Mouse (Mus musculus): Measurements from ENCODE around the gene Slc12a5. TPM values are rescaled to one million over a fixed set of nuclear protein-coding genes. Genes with fewer than 3 reads are reported as not detected.
A peak's percentile ranks its signal among the peaks of the same experiment; 100 is the strongest.

Gene Slc12a5
- polyA plus RNA-seq, 1 experiment from 2014 or later = 6.0 TPM

- no peak overlapping the region for H3K27ac ChIP-seq (ENCODE audit: low read depth, low read length)
- ATAC-seq (ENCODE audit: insufficient read depth, low FRiP score, low TSS enrichment) (no peak), DNase-seq (ENCODE audit: low spot score) (no peak)
- no peak overlapping the region for H3K4me3 ChIP-seq (ENCODE audit: low read depth, low read length)
- H3K4me2 ChIP-seq (ENCODE audit: low read depth) = no peak overlapping the region
- no peak overlapping the region for H3K9ac ChIP-seq (ENCODE audit: low read length)
- peaks cover 63% of the 10 kb centered on the region for H3K27me3 ChIP-seq (ENCODE audit: control insufficient read depth, insufficient read depth, low read length)
- WGBS = 12% methylated on average over 6 of the region's 6 CpGs
- peaks cover 12% of the 10 kb centered on the region; the same call in 1 of the 2 replicates for H3K4me1 ChIP-seq (ENCODE audit: control insufficient read depth, insufficient read depth, low read length)
- no peaks in the 10 kb centered on the region for H3K36me3 ChIP-seq (ENCODE audit: control insufficient read depth, insufficient read depth, low read length)
- no peaks in the 10 kb centered on the region for H3K9me3 ChIP-seq (ENCODE audit: control insufficient read depth, low read length)
Observed at GRCm38 (mm10) chr2:164967193-164967592, 6.6 kb downstream of the Slc12a5 start.

GRCm38 (mm10) chr2:164967761-164968440 lies 7.3 kb downstream of the Slc12a5 start:
- DNase-seq (ENCODE audit: low spot score) (peak; percentile 56), ATAC-seq (ENCODE audit: insufficient read depth, low FRiP score, low TSS enrichment) (no peak)
- Histone ChIP-seq H3K4me1 (ENCODE audit: control insufficient read depth, insufficient read depth, low read length) (peaks cover 12% of the 10 kb centered on the region; the same call in 1 of the 2 replicates), H3K36me3 (ENCODE audit: control insufficient read depth, insufficient read depth, low read length) (no peaks in the 10 kb centered on the region), H3K9ac (ENCODE audit: low read length) (peak overlapping the region; percentile 42), H3K9me3 (ENCODE audit: control insufficient read depth, low read length) (no peaks in the 10 kb centered on the region), H3K27me3 (ENCODE audit: control insufficient read depth, insufficient read depth, low read length) (peaks cover 65% of the 10 kb centered on the region), H3K4me2 (ENCODE audit: low read depth) (peak overlapping the region; percentile 56), H3K27ac (ENCODE audit: low read depth, low read length) (0 out of 2 replicates have a peak overlapping the region, but pooled peaks have one; percentile 7), H3K4me3 (ENCODE audit: low read depth, low read length) (peak overlapping the region; percentile 35)
- WGBS = 1% methylated on average over 64 of the region's 65 CpGs

- 0 out of 2 replicates have a peak overlapping the region, but pooled peaks have one; percentile 7 for H3K27ac ChIP-seq (ENCODE audit: low read depth, low read length)
- H3K4me1 ChIP-seq (ENCODE audit: control insufficient read depth, insufficient read depth, low read length) = peaks cover 12% of the 10 kb centered on the region; the same call in 1 of the 2 replicates
- peak overlapping the region; percentile 35 for H3K4me3 ChIP-seq (ENCODE audit: low read depth, low read length)
- peak overlapping the region; percentile 42 for H3K9ac ChIP-seq (ENCODE audit: low read length)
- WGBS = under 1% methylated on average over 24 of the region's 29 CpGs
- no peak for ATAC-seq (ENCODE audit: insufficient read depth, low FRiP score, low TSS enrichment)
- H3K9me3 ChIP-seq (ENCODE audit: control insufficient read depth, low read length) = no peaks in the 10 kb centered on the region
- H3K36me3 ChIP-seq (ENCODE audit: control insufficient read depth, insufficient read depth, low read length) = no peaks in the 10 kb centered on the region
- peak overlapping the region; percentile 56 for H3K4me2 ChIP-seq (ENCODE audit: low read depth)
- DNase-seq (ENCODE audit: low spot score) = peak; percentile 85
- peaks cover 65% of the 10 kb centered on the region for H3K27me3 ChIP-seq (ENCODE audit: control insufficient read depth, insufficient read depth, low read length)
Observed at GRCm38 (mm10) chr2:164968451-164968851, 7.8 kb downstream of the Slc12a5 start.

GRCm38 (mm10) chr2:164969348-164969781 lies 8.8 kb downstream of the Slc12a5 start:
- Histone ChIP-seq H3K27ac (ENCODE audit: low read depth, low read length) (peak overlapping the region; percentile 58), H3K4me2 (ENCODE audit: low read depth) (peak overlapping the region; percentile 56), H3K27me3 (ENCODE audit: control insufficient read depth, insufficient read depth, low read length) (peaks cover 63% of the 10 kb centered on the region), H3K4me1 (ENCODE audit: control insufficient read depth, insufficient read depth, low read length) (peaks cover 12% of the 10 kb centered on the region; the same call in 1 of the 2 replicates), H3K36me3 (ENCODE audit: control insufficient read depth, insufficient read depth, low read length) (no peaks in the 10 kb centered on the region), H3K4me3 (ENCODE audit: low read depth, low read length) (peak overlapping the region; percentile 35), H3K9ac (ENCODE audit: low read length) (peak overlapping the region; percentile 35), H3K9me3 (ENCODE audit: control insufficient read depth, low read length) (no peaks in the 10 kb centered on the region)
- no peak for ATAC-seq (ENCODE audit: insufficient read depth, low FRiP score, low TSS enrichment)
- WGBS = 2% methylated on average over 21 of the region's 21 CpGs
- DNase-seq (ENCODE audit: low spot score) = no peak

- under 1% methylated on average over 42 of the region's 42 CpGs for WGBS
- H3K27me3 ChIP-seq (ENCODE audit: control insufficient read depth, insufficient read depth, low read length) = peaks cover 59% of the 10 kb centered on the region
- DNase-seq (ENCODE audit: low spot score) (peak; percentile 60), ATAC-seq (ENCODE audit: insufficient read depth, low FRiP score, low TSS enrichment) (no peak)
- H3K4me3 ChIP-seq (ENCODE audit: low read depth, low read length) = peak overlapping the region; percentile 14
- no peak overlapping the region for H3K9ac ChIP-seq (ENCODE audit: low read length)
- H3K4me2 ChIP-seq (ENCODE audit: low read depth) = peak overlapping the region; percentile 42
- no peaks in the 10 kb centered on the region for H3K9me3 ChIP-seq (ENCODE audit: control insufficient read depth, low read length)
- H3K27ac ChIP-seq (ENCODE audit: low read depth, low read length) = 0 out of 2 replicates have a peak overlapping the region, but pooled peaks have one; percentile 7
- H3K36me3 ChIP-seq (ENCODE audit: control insufficient read depth, insufficient read depth, low read length) = no peaks in the 10 kb centered on the region
- H3K4me1 ChIP-seq (ENCODE audit: control insufficient read depth, insufficient read depth, low read length) = 0 out of 2 replicates have a peak, but pooled peaks cover 8% of the 10 kb centered on the region
Observed at GRCm38 (mm10) chr2:164970631-164971196, 10.1 kb downstream of the Slc12a5 start.

- 0 out of 2 replicates have a peak, but pooled peaks cover 7% of the 10 kb centered on the region for H3K4me1 ChIP-seq (ENCODE audit: control insufficient read depth, insufficient read depth, low read length)
- ATAC-seq (ENCODE audit: insufficient read depth, low FRiP score, low TSS enrichment) = no peak
- H3K9ac ChIP-seq (ENCODE audit: low read length) = no peak overlapping the region
- 81% methylated on average over 5 of the region's 5 CpGs for WGBS
- peaks cover 39% of the 10 kb centered on the region for H3K27me3 ChIP-seq (ENCODE audit: control insufficient read depth, insufficient read depth, low read length)
- no peak overlapping the region for H3K27ac ChIP-seq (ENCODE audit: low read depth, low read length)
- no peak overlapping the region for H3K4me3 ChIP-seq (ENCODE audit: low read depth, low read length)
- no peak for DNase-seq (ENCODE audit: low spot score)
- H3K4me2 ChIP-seq (ENCODE audit: low read depth) = no peak overlapping the region
- H3K36me3 ChIP-seq (ENCODE audit: control insufficient read depth, insufficient read depth, low read length) = no peaks in the 10 kb centered on the region
- H3K9me3 ChIP-seq (ENCODE audit: control insufficient read depth, low read length) = no peaks in the 10 kb centered on the region
Observed at GRCm38 (mm10) chr2:164972646-164973045, 12.0 kb downstream of the Slc12a5 start.

- Histone ChIP-seq H3K4me2 (ENCODE audit: low read depth) (no peak overlapping the region), H3K9me3 (ENCODE audit: control insufficient read depth, low read length) (no peaks in the 10 kb centered on the region), H3K9ac (ENCODE audit: low read length) (no peak overlapping the region), H3K4me3 (ENCODE audit: low read depth, low read length) (no peak overlapping the region), H3K27me3 (ENCODE audit: control insufficient read depth, insufficient read depth, low read length) (peaks cover 10% of the 10 kb centered on the region), H3K27ac (ENCODE audit: low read depth, low read length) (no peak overlapping the region), H3K4me1 (ENCODE audit: control insufficient read depth, insufficient read depth, low read length) (0 out of 2 replicates have a peak, but pooled peaks cover 2% of the 10 kb centered on the region), H3K36me3 (ENCODE audit: control insufficient read depth, insufficient read depth, low read length) (no peaks in the 10 kb centered on the region)
- DNase-seq (ENCODE audit: low spot score) (no peak), ATAC-seq (ENCODE audit: insufficient read depth, low FRiP score, low TSS enrichment) (no peak)
- WGBS = 88% methylated on average over 6 of the region's 6 CpGs
Observed at GRCm38 (mm10) chr2:164975611-164976010, 15.0 kb downstream of the Slc12a5 start.

- Histone ChIP-seq H3K4me3 (ENCODE audit: low read depth, low read length) (no peak overlapping the region), H3K9ac (ENCODE audit: low read length) (no peak overlapping the region), H3K4me2 (ENCODE audit: low read depth) (no peak overlapping the region), H3K36me3 (ENCODE audit: control insufficient read depth, insufficient read depth, low read length) (no peaks in the 10 kb centered on the region), H3K27me3 (ENCODE audit: control insufficient read depth, insufficient read depth, low read length) (no peaks in the 10 kb centered on the region), H3K27ac (ENCODE audit: low read depth, low read length) (no peak overlapping the region), H3K9me3 (ENCODE audit: control insufficient read depth, low read length) (no peaks in the 10 kb centered on the region), H3K4me1 (ENCODE audit: control insufficient read depth, insufficient read depth, low read length) (no peaks in the 10 kb centered on the region)
- no peak for ATAC-seq (ENCODE audit: insufficient read depth, low FRiP score, low TSS enrichment)
- WGBS = 20% methylated on average over 7 of the region's 7 CpGs
- peak; percentile 61 for DNase-seq (ENCODE audit: low spot score)
Observed at GRCm38 (mm10) chr2:164979749-164980148, 19.1 kb downstream of the Slc12a5 start.
